Mouse (Mus musculus) hindbrain, postnatal 0 days (tissue): Measurements from ENCODE around the gene Kcnmb1. TPM values are rescaled to one million over a fixed set of nuclear protein-coding genes. Genes with fewer than 3 reads are reported as not detected.

Experiments used
- ATAC-seq: fragments of 200-750 bp; cut with Nextera tagmentation; 2 replicates; pipeline ENCODE4 v1.8.0; 2017; ENCODE audit warnings: mild to moderate bottlenecking, moderate TSS enrichment, moderate library complexity
- DNase-seq: peaks from one replicate; pipeline ENCODE4 v3.0.0-alpha.2; 2015; ENCODE audit warnings: low spot score
- H3K27ac ChIP-seq: fragments of 300-500 bp; sonication (generic); 2 replicates; pipeline ENCODE4 v1.5.1; 2014; ENCODE audit warnings: mild to moderate bottlenecking
- H3K27me3 ChIP-seq: fragments of 300-500 bp; sonication (generic); 2 replicates; pipeline ENCODE4 v1.6.1; 2014; ENCODE audit warnings: low read length, mixed read lengths; ENCODE audit not compliant: insufficient read depth
- H3K36me3 ChIP-seq: fragments of 300-500 bp; sonication (generic); 2 replicates; pipeline ENCODE4 v1.6.1; 2014; ENCODE audit warnings: low read length, mixed read lengths; ENCODE audit not compliant: insufficient read depth
- H3K4me1 ChIP-seq: fragments of 300-500 bp; sonication (generic); 2 replicates; pipeline ENCODE4 v1.6.1; 2014; ENCODE audit warnings: antibody characterized with exemption, low read length, mixed read lengths; ENCODE audit not compliant: insufficient read depth
- H3K4me2 ChIP-seq: fragments of 300-500 bp; sonication (generic); 2 replicates; pipeline ENCODE4 v1.6.1; 2014; ENCODE audit warnings: low read depth, mild to moderate bottlenecking, low read length, moderate library complexity, mixed read lengths
- H3K4me3 ChIP-seq: fragments of 300-500 bp; sonication (generic); 2 replicates; pipeline ENCODE4 v1.5.1; 2014; ENCODE audit warnings: low read length
- H3K9ac ChIP-seq: fragments of 300-500 bp; sonication (generic); replicated peaks from 2 replicates; pipeline ENCODE4 v1.6.1; 2014; ENCODE audit warnings: mild to moderate bottlenecking, low read length, moderate library complexity, mixed read lengths
- H3K9me3 ChIP-seq: fragments of 300-500 bp; sonication (generic); 2 replicates; pipeline ENCODE4 v1.6.1; 2016; ENCODE audit warnings: low read length, mixed read lengths
- CTCF ChIP-seq: IDR thresholded peaks from 2 replicates; pipeline ENCODE4 v1.5.1; 2016; ENCODE audit warnings: antibody characterized with exemption, control low read depth, low read depth
- WGBS: fragments of 180-500 bp; shearing (Covaris S2); extraction: QIAGEN DNeasy Blood & Tissue Kit; methylation state at CpG from one replicate; pipeline ENCODE4 v1.1.7; 2014; 5-methylcytosine and 5-hydroxymethylcytosine counted together
- polyA plus RNA-seq: library from polyadenylated mRNA; unstranded; fragments of >200 nt; fragmentation: Nextera tagmentation; extraction: Ambion mirVana; gene quantifications from 2 replicates; pipeline ENCODE4 v1.2.1, GENCODE M21; 2015
- total RNA-seq: library from RNA; depleted of rRNA; stranded (reverse); fragments of >200 nt; gene quantifications from 2 replicates; pipeline ENCODE4 v1.2.3, GENCODE M21; 2014

The Kcnmb1 gene
- total and polyA plus RNA-seq, 2 experiments from 2014 or later, result 0.08 to 0.26 TPM

GRCm38 (mm10) chr11:33993496-33993895 lies 30.7 kb downstream of the Kcnmb1 start:
- ATAC-seq (no peak), DNase-seq (no peak)
- H3K4me1 ChIP-seq, result peaks cover 8% of the 10 kb centered on the region
- H3K4me2 ChIP-seq, result peak overlapping the region; percentile 46
- TF ChIP-seq CTCF, result 0 out of 2 replicates have a peak, but pooled peaks have one; percentile 7
- no peak overlapping the region for H3K9ac ChIP-seq
- H3K9me3 ChIP-seq, result no peaks in the 10 kb centered on the region
- no peaks in the 10 kb centered on the region for H3K36me3 ChIP-seq
- no peak overlapping the region for H3K27ac ChIP-seq
- 50% methylated on average over 5 of the region's 5 CpGs for WGBS
- no peak overlapping the region for H3K4me3 ChIP-seq
- no peaks in the 10 kb centered on the region; the same call in 1 of the 2 replicates for H3K27me3 ChIP-seq

- Histone ChIP-seq H3K27me3 (no peaks in the 10 kb centered on the region), H3K27ac (no peak overlapping the region), H3K9ac (no peak overlapping the region), H3K4me1 (peaks cover 3% of the 10 kb centered on the region; the same call in 1 of the 2 replicates), H3K9me3 (no peaks in the 10 kb centered on the region), H3K4me2 (no peak overlapping the region), H3K4me3 (no peak overlapping the region), H3K36me3 (no peaks in the 10 kb centered on the region)
- TF ChIP-seq CTCF, result no peak
- no peak for DNase-seq
- 46% methylated on average over 10 of the region's 10 CpGs for WGBS
- no peak for ATAC-seq
These were observed 35.4 kb downstream of the Kcnmb1 start for GRCm38 (mm10) chr11:33998244-33998643.

- no peaks in the 10 kb centered on the region for H3K4me1 ChIP-seq
- no peak for ATAC-seq
- H3K9ac ChIP-seq, result no peak overlapping the region
- no peaks in the 10 kb centered on the region for H3K9me3 ChIP-seq
- 82% methylated on average over 3 of the region's 3 CpGs for WGBS
- no peak overlapping the region for H3K4me3 ChIP-seq
- H3K4me2 ChIP-seq, result no peak overlapping the region
- no peaks in the 10 kb centered on the region for H3K27me3 ChIP-seq
- no peak for TF ChIP-seq CTCF
- H3K27ac ChIP-seq, result no peak overlapping the region
- no peaks in the 10 kb centered on the region for H3K36me3 ChIP-seq
- DNase-seq, result no peak
These were observed 37.6 kb downstream of the Kcnmb1 start for GRCm38 (mm10) chr11:34000416-34000815.

GRCm38 (mm10) chr11:34001938-34002592 lies 39.3 kb downstream of the Kcnmb1 start:
- Histone ChIP-seq H3K9ac (no peak overlapping the region), H3K4me1 (no peaks in the 10 kb centered on the region), H3K9me3 (no peaks in the 10 kb centered on the region), H3K4me3 (no peak overlapping the region), H3K27me3 (no peaks in the 10 kb centered on the region), H3K27ac (no peak overlapping the region), H3K4me2 (no peak overlapping the region), H3K36me3 (no peaks in the 10 kb centered on the region)
- peak; percentile 59 for DNase-seq
- ATAC-seq, result no peak
- WGBS, result 8% methylated on average over 5 of the region's 5 CpGs
- peak; percentile 76 for TF ChIP-seq CTCF

- Histone ChIP-seq H3K27me3 (no peaks in the 10 kb centered on the region), H3K4me1 (no peaks in the 10 kb centered on the region), H3K9me3 (no peaks in the 10 kb centered on the region), H3K27ac (no peak overlapping the region), H3K4me2 (no peak overlapping the region), H3K4me3 (no peak overlapping the region), H3K9ac (no peak overlapping the region), H3K36me3 (no peaks in the 10 kb centered on the region)
- DNase-seq (no peak), ATAC-seq (no peak)
- TF ChIP-seq CTCF, result no peak
- 81% methylated on average over 5 of the region's 5 CpGs for WGBS
These were observed 39.8 kb downstream of the Kcnmb1 start for GRCm38 (mm10) chr11:34002593-34002965.

- no peaks in the 10 kb centered on the region for H3K9me3 ChIP-seq
- H3K36me3 ChIP-seq, result no peaks in the 10 kb centered on the region
- H3K9ac ChIP-seq, result no peak overlapping the region
- no peak overlapping the region for H3K27ac ChIP-seq
- H3K4me2 ChIP-seq, result no peak overlapping the region
- DNase-seq, result no peak
- H3K4me3 ChIP-seq, result no peak overlapping the region
- no peak for ATAC-seq
- no peak for TF ChIP-seq CTCF
- no peaks in the 10 kb centered on the region for H3K4me1 ChIP-seq
- H3K27me3 ChIP-seq, result no peaks in the 10 kb centered on the region
- WGBS, result 93% methylated on average over 2 of the region's 2 CpGs
These were observed 44.8 kb downstream of the Kcnmb1 start for GRCm38 (mm10) chr11:34007616-34008015.

GRCm38 (mm10) chr11:34008214-34008613 lies 45.4 kb downstream of the Kcnmb1 start:
- no peak overlapping the region for H3K4me3 ChIP-seq
- no peaks in the 10 kb centered on the region for H3K36me3 ChIP-seq
- H3K4me1 ChIP-seq, result no peaks in the 10 kb centered on the region
- no peak overlapping the region for H3K27ac ChIP-seq
- TF ChIP-seq CTCF, result no peak
- ATAC-seq (no peak), DNase-seq (no peak)
- no peak overlapping the region for H3K9ac ChIP-seq
- no peak overlapping the region for H3K4me2 ChIP-seq
- WGBS, result 84% methylated on average over 11 of the region's 11 CpGs
- no peaks in the 10 kb centered on the region for H3K27me3 ChIP-seq
- H3K9me3 ChIP-seq, result no peaks in the 10 kb centered on the region
